Mouse (Mus musculus): ENCODE measurements around the gene Adad2. TPM values are rescaled to one million over a fixed set of nuclear protein-coding genes. Genes with fewer than 3 reads are reported as not detected.

Gene Adad2
- polyA plus RNA-seq, 1 experiment from 2014 or later, result not detected

- WGBS, result 81% methylated on average over 3 of the region's 3 CpGs
- H3K36me3 ChIP-seq, result no peaks in the 10 kb centered on the region
- H3K4me1 ChIP-seq (replicated peaks), result peaks cover 18% of the 10 kb centered on the region
- no peaks in the 10 kb centered on the region for H3K27me3 ChIP-seq
- no peak overlapping the region for H3K9ac ChIP-seq
- H3K9me3 ChIP-seq, result no peaks in the 10 kb centered on the region
- H3K4me2 ChIP-seq, result no peak overlapping the region
- peak overlapping the region; percentile 90; the same call in 1 of the 2 replicates for H3K27ac ChIP-seq
- ATAC-seq (ENCODE audit: low FRiP score), result no peak
- no peak overlapping the region for H3K4me3 ChIP-seq
Measured at GRCm38 (mm10) chr8:119646197-119646596, 33.6 kb downstream of the Adad2 start.

GRCm38 (mm10) chr8:119646846-119647245 lies 34.3 kb downstream of the Adad2 start:
- Histone ChIP-seq H3K4me2 (no peak overlapping the region), H3K9ac (no peak overlapping the region), H3K27ac (no peak overlapping the region), H3K4me1 (replicated peaks) (peaks cover 18% of the 10 kb centered on the region), H3K36me3 (no peaks in the 10 kb centered on the region), H3K9me3 (no peaks in the 10 kb centered on the region), H3K4me3 (no peak overlapping the region), H3K27me3 (0 out of 2 replicates have a peak, but pooled peaks cover 2% of the 10 kb centered on the region)
- no peak for ATAC-seq (ENCODE audit: low FRiP score)
- WGBS, result 92% methylated on average over 7 of the region's 7 CpGs

GRCm38 (mm10) chr8:119651324-119651723 lies 38.8 kb downstream of the Adad2 start:
- Histone ChIP-seq H3K27me3 (peaks cover 6% of the 10 kb centered on the region; the same call in 1 of the 2 replicates), H3K27ac (no peak overlapping the region), H3K36me3 (no peaks in the 10 kb centered on the region), H3K4me3 (no peak overlapping the region), H3K9me3 (no peaks in the 10 kb centered on the region), H3K9ac (no peak overlapping the region), H3K4me1 (replicated peaks) (peaks cover 9% of the 10 kb centered on the region), H3K4me2 (no peak overlapping the region)
- WGBS, result 67% methylated on average over 2 of the region's 2 CpGs
- ATAC-seq (ENCODE audit: low FRiP score), result no peak

DNA sequence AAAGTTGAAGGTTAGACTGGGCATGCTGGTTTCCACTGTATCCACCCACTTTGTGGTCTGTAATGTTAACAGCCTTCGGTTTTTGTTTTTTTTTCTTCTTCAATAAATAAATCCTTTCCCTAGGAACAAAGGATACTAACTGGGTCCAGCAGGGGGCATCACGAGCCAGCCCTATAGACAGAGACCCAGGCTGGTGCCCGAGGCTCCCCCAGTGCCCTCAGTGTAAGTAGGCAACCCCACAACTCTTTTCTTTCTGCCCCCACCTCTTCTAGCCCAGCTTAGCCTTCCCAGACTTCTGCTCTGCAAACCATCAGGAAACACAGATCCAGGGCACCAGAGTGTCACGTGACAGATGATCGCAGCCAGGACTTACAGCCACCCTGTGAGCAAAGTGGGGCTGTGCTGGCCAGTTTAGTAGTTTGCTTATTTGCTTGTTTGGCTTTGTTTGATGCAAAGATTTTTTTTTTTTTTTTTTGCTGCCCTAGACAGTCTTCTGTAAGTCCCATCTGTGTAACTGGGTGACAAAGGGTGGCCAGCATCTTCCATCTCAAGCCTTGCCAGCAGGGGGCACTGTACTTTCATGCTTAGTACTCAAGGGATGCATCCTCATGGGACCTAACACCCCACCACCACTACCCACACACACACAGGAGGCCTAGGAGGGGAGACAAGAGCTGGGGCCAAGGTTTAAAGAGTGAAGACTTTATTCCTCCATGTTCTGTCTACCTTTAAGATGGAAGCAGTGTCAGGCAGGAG lies 44.3 kb downstream of the Adad2 start:
- Histone ChIP-seq H3K36me3 (no peaks in the 10 kb centered on the region), H3K4me3 (no peak overlapping the region), H3K27ac (no peak overlapping the region), H3K27me3 (peaks cover 3% of the 10 kb centered on the region; the same call in 1 of the 2 replicates), H3K9me3 (no peaks in the 10 kb centered on the region), H3K4me1 (replicated peaks) (peaks cover 19% of the 10 kb centered on the region), H3K9ac (no peak overlapping the region), H3K4me2 (no peak overlapping the region)
- 66% methylated on average over 5 of the region's 5 CpGs for WGBS
- no peak for ATAC-seq (ENCODE audit: low FRiP score)

GRCm38 (mm10) chr8:119661081-119661480 lies 48.5 kb downstream of the Adad2 start:
- H3K27me3 ChIP-seq, result 0 out of 2 replicates have a peak, but pooled peaks cover 9% of the 10 kb centered on the region
- 5% methylated on average over 9 of the region's 9 CpGs for WGBS
- 0 out of 2 replicates have a peak, but pooled peaks have one; percentile 59 for ATAC-seq (ENCODE audit: low FRiP score)
- H3K9me3 ChIP-seq, result no peaks in the 10 kb centered on the region
- no peak overlapping the region for H3K9ac ChIP-seq
- no peaks in the 10 kb centered on the region for H3K36me3 ChIP-seq
- H3K27ac ChIP-seq, result 0 out of 2 replicates have a peak overlapping the region, but pooled peaks have one; percentile 30
- H3K4me2 ChIP-seq, result no peak overlapping the region
- no peak overlapping the region for H3K4me3 ChIP-seq
- peaks cover 13% of the 10 kb centered on the region for H3K4me1 ChIP-seq (replicated peaks)

DNA sequence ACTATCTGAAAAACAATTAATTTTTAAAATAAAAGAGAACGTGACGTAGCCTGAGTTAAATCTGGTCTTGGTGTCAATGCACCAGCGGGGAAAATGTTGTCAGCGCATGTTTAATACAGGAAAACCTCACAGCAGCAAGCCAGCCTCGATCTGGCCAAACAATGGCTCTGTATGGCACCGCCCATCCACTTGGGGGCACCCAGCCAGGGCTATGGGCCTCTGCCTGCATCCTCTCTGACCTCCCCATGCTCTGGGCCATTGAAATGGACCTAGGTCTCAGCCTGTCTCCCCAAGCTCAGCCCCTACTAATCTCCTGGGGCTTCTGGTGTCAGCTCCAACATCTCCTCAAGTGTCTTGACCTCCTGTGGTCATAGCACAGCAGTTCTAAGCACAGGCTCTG lies 49.3 kb downstream of the Adad2 start:
- H3K9me3 ChIP-seq, result no peaks in the 10 kb centered on the region
- no peak overlapping the region for H3K9ac ChIP-seq
- peaks cover 15% of the 10 kb centered on the region for H3K4me1 ChIP-seq (replicated peaks)
- H3K36me3 ChIP-seq, result no peaks in the 10 kb centered on the region
- peaks cover 12% of the 10 kb centered on the region; the same call in 1 of the 2 replicates for H3K27me3 ChIP-seq
- ATAC-seq (ENCODE audit: low FRiP score), result no peak
- H3K27ac ChIP-seq, result no peak overlapping the region
- 63% methylated on average over 6 of the region's 6 CpGs for WGBS
- no peak overlapping the region for H3K4me2 ChIP-seq
- no peak overlapping the region for H3K4me3 ChIP-seq

DNA sequence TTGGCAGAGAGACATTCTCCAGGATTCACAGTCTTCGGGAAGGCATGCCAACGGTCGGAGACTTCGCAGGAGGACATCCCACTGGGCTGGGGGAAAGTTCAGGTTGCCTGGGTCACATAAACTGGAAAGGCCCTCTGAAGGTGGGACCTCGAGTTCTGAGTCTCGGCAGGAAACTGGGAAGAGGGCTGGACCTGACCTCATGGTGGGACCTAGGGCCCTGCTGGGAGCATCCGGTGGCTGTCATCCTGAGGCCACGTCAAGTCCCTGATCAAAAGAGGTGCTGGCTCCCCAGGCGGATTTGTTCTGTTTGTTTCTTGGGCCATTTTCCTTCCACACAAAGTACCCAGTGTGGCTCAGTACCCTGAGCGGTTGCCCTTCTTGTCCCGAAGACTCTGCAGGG lies 50.9 kb downstream of the Adad2 start:
- Histone ChIP-seq H3K27ac (no peak overlapping the region), H3K36me3 (no peaks in the 10 kb centered on the region), H3K4me1 (replicated peaks) (peaks cover 15% of the 10 kb centered on the region), H3K4me2 (no peak overlapping the region), H3K9me3 (no peaks in the 10 kb centered on the region), H3K9ac (no peak overlapping the region), H3K4me3 (no peak overlapping the region), H3K27me3 (peaks cover 12% of the 10 kb centered on the region; the same call in 1 of the 2 replicates)
- ATAC-seq (ENCODE audit: low FRiP score), result no peak
- WGBS, result 56% methylated on average over 11 of the region's 11 CpGs

DNA sequence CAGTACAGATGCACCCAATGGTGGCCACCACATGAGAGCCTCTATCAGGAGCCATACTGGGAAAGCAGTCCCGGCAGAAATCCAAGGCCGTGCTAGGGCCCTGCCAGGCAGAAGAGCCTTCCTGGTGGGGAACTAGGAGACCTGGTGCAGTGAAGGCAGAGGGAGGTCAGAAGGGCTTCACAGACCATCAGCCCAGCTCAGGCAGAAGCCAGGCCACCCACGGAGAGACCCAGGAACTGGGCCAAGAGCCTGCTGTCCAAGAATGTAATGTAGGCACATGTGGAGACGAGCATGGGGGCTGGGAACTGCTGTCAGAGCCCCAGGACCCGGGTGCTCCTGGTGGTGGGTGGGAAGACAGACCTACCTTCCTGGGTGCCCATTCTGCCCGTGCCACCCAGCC lies 52.7 kb downstream of the Adad2 start:
- ATAC-seq (ENCODE audit: low FRiP score), result no peak
- H3K36me3 ChIP-seq, result no peaks in the 10 kb centered on the region
- 75% methylated on average over 6 of the region's 6 CpGs for WGBS

More for the DNA sequence above, 52.7 kb downstream of the Adad2 start:
- peaks cover 12% of the 10 kb centered on the region; the same call in 1 of the 2 replicates for H3K27me3 ChIP-seq
- peaks cover 15% of the 10 kb centered on the region for H3K4me1 ChIP-seq (replicated peaks)
- no peak overlapping the region for H3K27ac ChIP-seq
- no peak overlapping the region for H3K9ac ChIP-seq
- H3K9me3 ChIP-seq, result no peaks in the 10 kb centered on the region
- H3K4me3 ChIP-seq, result no peak overlapping the region
- H3K4me2 ChIP-seq, result no peak overlapping the region

Other genes with a start within 250 kb of the Adad2 start
- gene Mlycd, start 217.9 kb upstream of the Adad2 start, polyA plus RNA-seq (2015; fragmentation: Nextera tagmentation; extraction: Ambion mirVana), result 14.1 and 14.8 TPM in 2 replicates
- 0.08 and 0.28 TPM in 2 replicates for gene Osgin1, start 178.6 kb upstream of the Adad2 start, polyA plus RNA-seq (2015; fragmentation: Nextera tagmentation; extraction: Ambion mirVana)
- 34.5 and 36.4 TPM in 2 replicates for gene Necab2, start 166.0 kb upstream of the Adad2 start, polyA plus RNA-seq (2015; fragmentation: Nextera tagmentation; extraction: Ambion mirVana)
- gene Slc38a8, start 111.0 kb upstream of the Adad2 start, polyA plus RNA-seq (2015; fragmentation: Nextera tagmentation; extraction: Ambion mirVana), result not detected in 2 replicates
- gene Mbtps1, start 54.0 kb upstream of the Adad2 start, polyA plus RNA-seq (2015; fragmentation: Nextera tagmentation; extraction: Ambion mirVana), result 61.3 and 63.2 TPM in 2 replicates
- 138 and 150 TPM in 2 replicates for gene Hsdl1, start 37.6 kb upstream of the Adad2 start, polyA plus RNA-seq (2015; fragmentation: Nextera tagmentation; extraction: Ambion mirVana)
- 0.29 and 0.31 TPM in 2 replicates for gene Dnaaf1, start 37.5 kb upstream of the Adad2 start, polyA plus RNA-seq (2015; fragmentation: Nextera tagmentation; extraction: Ambion mirVana)
- gene Taf1c, start 7.5 kb upstream of the Adad2 start, polyA plus RNA-seq (2015; fragmentation: Nextera tagmentation; extraction: Ambion mirVana), result 12.6 and 14.5 TPM in 2 replicates
- gene Kcng4, start 22.9 kb downstream of the Adad2 start, polyA plus RNA-seq (2015; fragmentation: Nextera tagmentation; extraction: Ambion mirVana), result 0.09 TPM in 1 of 2 replicates, not detected in the other
- gene Wfdc1, start 53.6 kb downstream of the Adad2 start, polyA plus RNA-seq (2015; fragmentation: Nextera tagmentation; extraction: Ambion mirVana), result 3.3 and 3.5 TPM in 2 replicates
- gene Atp2c2, start 87.3 kb downstream of the Adad2 start, polyA plus RNA-seq (2015; fragmentation: Nextera tagmentation; extraction: Ambion mirVana), result 0.21 TPM in 1 of 2 replicates, not detected in the other
- gene Tldc1, start 165.7 kb downstream of the Adad2 start, polyA plus RNA-seq (2015; fragmentation: Nextera tagmentation; extraction: Ambion mirVana), result 11.8 and 12.8 TPM in 2 replicates
- gene Cotl1, start 227.8 kb downstream of the Adad2 start, polyA plus RNA-seq (2015; fragmentation: Nextera tagmentation; extraction: Ambion mirVana), result 98.1 and 106 TPM in 2 replicates
- gene Klhl36, start 249.5 kb downstream of the Adad2 start, polyA plus RNA-seq (2015; fragmentation: Nextera tagmentation; extraction: Ambion mirVana), result 14.6 and 14.8 TPM in 2 replicates